Mouse (Mus musculus) right cerebral cortex, adult 18-20 months (tissue): ENCODE results near the gene Rilpl1.
"Not testable (repeated sequence)": the region's sequence is repeated elsewhere in the genome, so short reads cannot be mapped to it uniquely, and the experiment has no call there.

Source experiments
- DNase-seq: peaks from one replicate; pipeline ENCODE4 v3.0.0; 2022; ENCODE audit warnings: mixed read lengths

Rilpl1 gene

GRCm38 (mm10) chr5:124530655-124531582, at the start of gene Rilpl1:
Rilpl1 (minus strand) TSS chr5:124531391.
- peak; percentile 82 for DNase-seq

GRCm38 (mm10) chr5:124578633-124579317, 47.6 kb upstream of the Rilpl1 start, which contains the start of the genes Eif2b1 and Gtf2h3:
Eif2b1 (minus strand) TSS chr5:124579131.
Gtf2h3 (plus strand) TSS chr5:124579140.
- DNase-seq: peak; percentile 95

- no peak for DNase-seq
These were observed 44.3 kb upstream of the Rilpl1 start for GRCm38 (mm10) chr5:124575467-124575866.

- peak; percentile 75 for DNase-seq
These were observed 39.9 kb upstream of the Rilpl1 start for GRCm38 (mm10) chr5:124571068-124571467.

GRCm38 (mm10) chr5:124555145-124555544, 24.0 kb upstream of the Rilpl1 start:
- DNase-seq: no peak

- DNase-seq: no peak
These were observed 22.4 kb upstream of the Rilpl1 start for GRCm38 (mm10) chr5:124553607-124554006.

GRCm38 (mm10) chr5:124552558-124553307, 21.5 kb upstream of the Rilpl1 start, which contains the start of gene Ddx55:
Ddx55 (plus strand) TSS chr5:124552864.
- peak; percentile 92 for DNase-seq

GRCm38 (mm10) chr5:124552094-124552472, 20.9 kb upstream of the Rilpl1 start:
- no peak for DNase-seq

GRCm38 (mm10) chr5:124551349-124552093, 20.3 kb upstream of the Rilpl1 start:
- not testable (repeated sequence) for DNase-seq

GRCm38 (mm10) chr5:124550737-124551136, 19.5 kb upstream of the Rilpl1 start:
- DNase-seq: not testable (repeated sequence)

- DNase-seq: no peak
These were observed 10.4 kb upstream of the Rilpl1 start for GRCm38 (mm10) chr5:124541602-124541973.

- DNase-seq: peak; percentile 60
These were observed 9.9 kb upstream of the Rilpl1 start for GRCm38 (mm10) chr5:124540905-124541601.

GRCm38 (mm10) chr5:124540383-124540786, 9.2 kb upstream of the Rilpl1 start, which contains the start of gene Tmed2:
Tmed2 (plus strand) TSS chr5:124540695.
- peak; percentile 98 for DNase-seq

- DNase-seq: no peak
These were observed 8.7 kb upstream of the Rilpl1 start for GRCm38 (mm10) chr5:124539905-124540304.

- DNase-seq: peak; percentile 76
These were observed 7.9 kb upstream of the Rilpl1 start for GRCm38 (mm10) chr5:124538813-124539792.

GRCm38 (mm10) chr5:124536776-124537175, 5.6 kb upstream of the Rilpl1 start:
- peak; percentile 43 for DNase-seq

GRCm38 (mm10) chr5:124535016-124535415, 3.8 kb upstream of the Rilpl1 start:
- DNase-seq: no peak

- no peak for DNase-seq
These were observed 1.3 kb upstream of the Rilpl1 start for GRCm38 (mm10) chr5:124532451-124532850.

- DNase-seq: no peak
These were observed 366 bp upstream of the Rilpl1 start for GRCm38 (mm10) chr5:124531583-124531930.

GRCm38 (mm10) chr5:124529697-124530096, 1.5 kb downstream of the Rilpl1 start:
- DNase-seq: no peak
